Mouse (Mus musculus) cerebellum, postnatal 4 days (tissue): ENCODE results near the gene Mgat5.
A peak's percentile ranks its signal among the peaks of the same experiment; 100 is the strongest.

ENCODE experiments used
- DNase-seq, 2 experiments: peaks; one replicate each; pipeline ENCODE4 v3.0.0; 2022; ENCODE audit warnings: low spot score in 2 of 2, mixed read lengths in 1 of 2

The Mgat5 gene

DNA sequence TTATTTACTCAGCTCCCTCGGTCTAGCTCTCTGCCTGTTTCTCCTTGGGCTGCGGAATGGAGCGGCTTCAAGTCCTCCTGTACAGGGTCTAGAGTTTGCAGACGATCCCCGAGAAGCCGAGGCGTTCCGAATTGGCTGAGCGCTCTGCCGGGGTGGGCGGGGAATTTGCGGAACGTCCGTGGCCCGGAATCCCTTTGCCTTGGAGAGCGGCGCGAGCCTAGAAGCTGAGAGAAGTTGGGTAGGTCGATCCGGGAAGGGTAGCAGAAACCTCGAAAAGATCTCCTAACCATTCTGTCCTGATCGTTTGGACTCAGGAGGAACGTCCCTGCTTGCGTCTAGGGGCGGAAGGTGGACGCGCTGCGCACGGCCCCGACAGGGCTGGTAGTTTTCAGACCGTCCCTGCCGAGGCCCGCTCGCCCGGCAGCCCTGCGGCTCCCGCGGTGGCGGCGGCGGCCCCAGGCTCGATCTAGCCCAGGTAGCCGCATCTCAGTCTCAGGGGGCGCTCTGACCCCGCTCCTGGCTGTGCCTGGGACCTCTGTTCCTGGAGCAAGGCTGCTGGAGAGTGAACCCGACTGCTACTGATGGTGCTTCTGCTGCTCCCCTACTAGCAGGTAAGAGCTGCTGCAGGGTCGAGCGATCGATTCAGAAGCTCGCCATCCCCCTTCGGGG lies at the start of gene Mgat5:
Mgat5 (plus strand) TSS at position 199 of the 669 bp plus-strand sequence.
- DNase-seq: peak; percentile 80 to 83

DNA sequence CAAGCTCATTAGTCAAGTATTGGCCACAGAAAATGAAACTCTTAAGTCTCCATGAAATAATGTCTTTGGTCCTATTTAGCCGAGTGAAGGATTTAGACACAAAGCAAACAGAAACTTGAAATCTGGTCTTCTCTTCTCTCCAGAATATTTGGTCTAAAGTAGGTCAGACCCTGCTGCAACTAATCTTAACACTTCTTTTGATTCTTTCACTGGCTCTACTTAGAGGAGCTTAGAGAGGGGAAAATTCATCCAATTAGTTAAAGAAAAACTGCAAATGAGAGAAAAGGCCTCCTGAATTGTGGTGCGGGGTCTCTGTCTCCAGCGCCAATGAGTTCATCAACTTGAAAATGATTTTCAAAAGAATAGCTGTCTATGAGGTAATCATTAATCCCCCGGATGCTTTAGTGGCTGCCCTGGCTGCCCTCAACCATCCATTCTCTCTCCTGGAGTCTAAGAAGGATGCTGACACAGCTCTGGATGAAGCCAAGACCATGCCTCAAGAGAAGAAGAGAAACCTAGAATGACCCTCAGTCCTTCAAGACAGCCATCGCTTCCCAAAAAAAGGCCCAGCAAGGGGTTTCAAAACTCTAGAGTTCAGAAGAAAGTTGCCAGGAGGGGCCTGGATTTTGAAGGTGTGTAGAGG lies 44.6 kb upstream of the Mgat5 start:
- DNase-seq: no peak

DNA sequence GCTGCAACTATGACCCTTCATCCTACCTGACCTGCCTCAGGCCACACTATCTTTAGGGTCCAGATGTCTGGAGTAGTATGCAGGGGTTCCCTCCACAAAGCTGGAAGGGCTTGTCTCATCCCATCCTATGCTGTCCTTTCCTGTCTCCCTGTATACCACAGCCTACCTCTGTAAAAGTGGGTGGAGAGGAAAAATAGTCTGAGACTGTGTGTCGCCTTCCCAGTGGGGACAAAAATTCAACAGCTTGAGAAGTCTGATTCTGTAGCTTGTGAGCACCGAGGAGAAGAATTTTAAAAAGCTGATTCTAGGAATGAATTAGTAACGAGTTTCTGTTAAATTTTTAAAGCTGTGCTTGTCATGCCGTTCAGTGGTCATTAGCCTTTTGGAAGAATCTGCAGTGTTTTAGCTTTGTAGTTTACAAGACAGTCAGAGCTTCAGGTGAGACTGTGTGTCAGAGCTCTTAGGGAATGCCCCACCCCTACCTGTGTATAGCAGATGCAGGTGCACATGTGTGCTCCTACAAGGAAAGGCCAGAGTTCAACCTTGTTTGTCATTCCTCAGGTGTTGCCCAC lies 40.1 kb upstream of the Mgat5 start:
- DNase-seq: no peak

DNA sequence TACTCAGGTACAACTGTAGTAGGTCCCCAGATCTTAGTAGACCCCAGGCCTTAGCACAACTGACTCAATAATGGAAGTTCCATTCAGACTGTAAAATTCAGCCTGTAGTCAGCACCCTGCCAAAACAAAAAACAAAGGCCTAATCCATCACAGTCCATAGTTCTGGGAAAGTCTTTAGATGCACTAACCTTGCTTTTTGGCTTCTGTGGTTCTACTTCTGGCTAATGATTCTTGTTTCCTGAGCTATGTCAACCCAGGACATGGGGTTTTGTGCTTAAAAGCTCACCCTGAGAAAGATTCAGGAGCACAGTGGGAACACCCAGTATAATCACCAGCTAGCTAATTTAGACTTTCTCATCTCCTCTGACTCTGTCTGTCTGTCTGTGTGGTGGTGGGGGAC lies 38.3 kb upstream of the Mgat5 start:
- DNase-seq: no peak

DNA sequence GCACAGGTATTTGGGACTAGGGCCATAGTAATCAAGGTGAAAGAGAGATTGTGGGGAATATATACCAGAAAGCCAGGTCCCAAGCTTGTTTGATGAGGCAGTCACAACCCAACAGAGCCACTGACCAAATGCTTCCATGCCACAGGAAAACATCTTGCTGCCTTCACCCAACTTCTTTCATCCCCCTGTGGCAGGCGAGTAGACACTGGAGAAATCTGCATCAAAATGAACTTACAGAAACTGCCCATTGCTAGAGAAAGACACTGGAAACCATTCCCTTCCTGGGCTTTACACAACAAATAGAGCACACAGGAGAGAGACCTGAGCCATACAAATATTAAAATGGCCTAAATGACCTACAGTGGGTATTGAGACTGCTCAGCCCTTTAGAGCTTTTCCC lies 37.2 kb upstream of the Mgat5 start:
- DNase-seq: no peak

DNA sequence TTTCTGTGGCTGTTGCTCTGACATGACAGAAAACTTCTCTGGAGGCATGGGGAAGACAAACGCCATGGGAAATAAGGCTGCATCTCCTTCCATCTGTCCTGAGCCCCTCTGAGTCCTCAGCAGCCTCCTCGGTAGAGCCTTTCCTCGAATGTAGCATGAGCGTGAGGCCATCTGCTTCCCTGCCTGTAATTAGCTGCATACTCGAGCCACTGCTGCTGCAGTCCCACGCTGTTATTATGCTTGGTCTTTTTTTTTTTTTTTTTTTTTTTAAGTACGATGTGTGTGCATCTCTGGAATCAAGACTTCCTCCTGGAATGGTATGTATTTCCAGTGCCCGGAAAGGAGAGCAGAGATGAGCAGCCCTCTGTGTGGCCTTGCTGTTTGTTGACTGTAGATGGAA lies 36.6 kb upstream of the Mgat5 start:
- DNase-seq: peak in 1 of 2 experiments; percentile 11

DNA sequence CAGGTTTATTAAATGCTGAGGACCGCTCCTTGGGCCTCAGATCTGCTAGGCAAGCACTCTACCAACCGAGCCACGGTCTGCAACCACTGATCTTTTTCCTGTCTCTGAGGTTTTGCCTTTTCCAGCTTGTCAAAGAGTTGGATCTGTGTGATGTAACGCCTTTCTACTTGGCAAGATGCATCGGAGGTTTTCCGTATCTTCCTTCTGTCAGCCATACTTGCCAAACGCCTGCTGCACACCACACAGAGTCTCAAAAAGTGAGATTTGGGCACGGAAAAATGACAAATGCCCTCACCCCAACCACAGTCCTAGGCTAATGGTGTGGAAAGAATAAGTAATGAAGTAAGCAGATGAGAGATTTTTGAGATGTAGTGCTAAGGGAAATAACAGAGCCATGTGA lies 35.3 kb upstream of the Mgat5 start:
- DNase-seq: no peak

DNA sequence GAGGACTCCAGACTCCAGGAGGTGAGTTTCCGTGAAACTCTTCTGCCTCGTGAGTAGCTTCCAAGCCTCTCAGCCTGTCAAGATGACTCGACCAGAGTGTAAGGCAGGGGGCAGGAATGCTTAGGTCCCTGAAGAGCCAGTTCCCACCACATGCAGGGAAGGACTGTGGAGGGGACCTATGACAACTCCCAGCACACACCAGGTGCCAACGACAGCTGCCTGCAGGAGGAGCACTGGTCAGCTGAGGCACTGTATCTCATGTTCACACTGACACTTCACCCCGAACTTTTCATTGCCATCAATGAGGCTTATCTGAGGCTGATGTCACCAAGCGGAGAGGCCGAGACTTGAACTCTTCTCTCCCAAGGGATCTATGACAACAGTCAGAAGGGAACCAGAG lies 33.5 kb upstream of the Mgat5 start:
- DNase-seq: no peak

DNA sequence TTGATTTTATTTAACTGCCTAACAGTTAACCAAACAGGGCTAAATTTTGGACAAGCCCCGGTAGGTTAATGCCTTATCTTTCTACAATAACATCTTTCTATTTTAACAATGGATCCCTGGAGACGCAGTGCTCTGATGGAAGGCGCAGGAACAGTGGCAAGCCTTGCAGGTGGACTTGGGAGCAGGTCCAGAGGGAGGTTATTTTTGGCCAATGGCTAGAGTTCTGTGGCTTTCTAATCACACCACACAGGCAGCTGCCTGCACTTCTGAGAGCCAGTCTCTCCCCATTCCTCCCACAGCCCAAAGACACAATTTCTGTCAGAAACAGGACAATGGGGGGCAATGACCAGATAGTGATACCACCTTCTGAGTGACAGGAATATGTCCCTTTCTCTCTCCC lies 31.4 kb upstream of the Mgat5 start:
- DNase-seq: no peak

DNA sequence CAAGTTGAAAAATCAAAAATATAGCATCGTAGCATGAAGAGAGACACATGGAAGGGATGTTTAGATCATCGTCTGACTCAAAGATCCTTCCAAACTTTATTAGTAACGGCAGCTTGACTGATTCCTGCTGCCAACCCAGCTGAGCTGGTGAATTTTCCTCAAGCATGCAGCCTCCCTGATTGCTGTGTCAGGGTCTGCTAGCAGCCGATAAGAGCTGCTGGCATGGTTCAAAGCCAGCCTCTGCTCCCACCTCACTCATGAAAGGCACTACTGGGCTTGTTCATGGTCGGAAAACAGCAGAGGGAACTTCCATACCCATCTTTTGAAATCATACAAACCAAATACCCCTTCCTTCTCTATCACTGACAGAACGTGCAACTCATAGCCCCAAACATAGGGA lies 12.4 kb upstream of the Mgat5 start:
- no peak for DNase-seq

DNA sequence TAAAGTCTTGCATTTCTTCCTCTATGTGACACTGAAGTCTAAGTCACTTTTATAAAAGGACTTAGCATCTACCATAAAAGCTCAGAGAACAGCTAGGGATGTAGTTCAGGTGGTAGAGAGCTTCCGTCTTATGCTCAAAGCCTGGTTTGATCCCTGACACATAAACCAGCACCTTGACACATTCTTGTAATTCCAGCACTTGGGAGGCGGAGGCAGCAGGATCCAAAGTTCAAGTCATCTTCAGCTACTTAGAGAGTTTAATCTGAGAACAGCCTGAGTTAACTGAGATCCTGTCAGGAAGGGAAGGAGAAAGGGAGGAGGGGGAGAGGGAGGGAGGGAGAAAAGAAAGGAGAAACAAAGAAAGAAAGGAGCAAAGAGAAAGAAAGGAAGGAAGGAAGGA lies 5.6 kb upstream of the Mgat5 start:
- no peak for DNase-seq

DNA sequence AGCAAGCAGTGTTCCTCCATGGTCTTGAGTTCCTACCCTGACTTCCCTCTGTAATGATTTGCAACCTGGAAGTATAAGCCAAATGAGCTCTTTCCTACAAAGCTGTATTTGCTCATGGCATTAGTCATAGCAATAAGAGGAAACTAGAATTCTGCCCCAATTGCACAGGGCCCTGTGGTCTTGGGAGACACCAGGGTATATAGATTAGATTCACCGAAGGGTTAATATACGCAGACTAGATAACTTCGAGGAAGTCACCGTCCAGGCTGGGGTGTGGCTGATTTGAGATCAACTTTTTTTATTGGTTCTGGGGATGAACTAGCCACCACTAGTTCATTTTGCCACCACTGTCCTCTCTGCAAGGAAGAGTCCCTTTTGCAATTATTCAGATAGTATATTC lies 2.5 kb upstream of the Mgat5 start:
- DNase-seq: no peak

DNA sequence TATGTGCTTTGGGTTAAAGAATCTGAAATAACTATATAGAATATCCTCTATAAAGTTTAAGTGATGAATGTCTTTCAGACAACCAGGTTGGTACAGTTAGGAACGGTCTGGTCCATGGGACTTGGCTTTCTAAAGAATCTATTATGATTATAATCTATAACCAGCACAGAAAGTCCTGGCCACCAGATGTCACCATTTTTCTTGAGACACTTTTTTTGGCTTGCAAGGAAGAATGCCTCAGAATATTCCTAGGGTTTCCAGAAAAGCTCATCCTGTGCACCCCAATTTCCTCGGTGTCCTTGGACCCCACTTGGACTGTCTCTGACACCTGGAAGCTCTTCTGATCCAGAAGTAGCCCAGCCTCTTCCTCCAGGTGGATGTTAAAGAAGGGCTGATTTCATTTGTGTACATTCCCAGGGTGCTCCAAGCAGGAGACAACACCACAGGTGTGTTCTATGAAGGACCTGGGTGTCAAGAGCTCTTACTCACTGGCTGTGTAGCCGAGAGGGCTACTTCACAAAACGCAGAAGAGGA lies 1.5 kb upstream of the Mgat5 start:
- DNase-seq: peak in 1 of 2 experiments; percentile 25

DNA sequence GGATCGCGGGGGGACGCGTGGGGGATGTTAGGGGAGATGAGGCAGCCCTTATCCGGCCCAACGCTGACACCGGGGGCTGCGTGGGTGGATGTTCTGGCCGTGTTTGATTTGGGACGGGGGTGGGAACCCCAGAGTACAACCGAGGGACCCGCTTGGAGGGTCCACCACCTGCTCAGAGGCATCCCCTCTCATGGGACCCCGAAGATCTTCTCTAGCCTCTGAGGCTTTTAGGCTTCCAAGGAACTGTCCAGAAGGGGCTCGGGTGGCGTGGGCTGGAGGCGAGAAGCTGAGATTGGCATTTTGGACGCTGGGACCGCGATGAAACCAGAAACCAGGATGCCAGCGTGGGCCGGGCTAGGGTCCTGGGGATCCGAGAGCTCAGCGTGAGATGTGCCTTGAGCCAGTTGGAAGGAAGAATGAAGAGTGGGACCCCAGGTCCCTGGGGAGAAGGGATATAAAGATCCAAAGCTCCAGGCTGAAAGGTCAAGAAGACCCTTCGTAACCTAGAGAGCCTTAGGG lies 745 bp downstream of the Mgat5 start:
- DNase-seq: peak in 1 of 2 experiments; percentile 20

DNA sequence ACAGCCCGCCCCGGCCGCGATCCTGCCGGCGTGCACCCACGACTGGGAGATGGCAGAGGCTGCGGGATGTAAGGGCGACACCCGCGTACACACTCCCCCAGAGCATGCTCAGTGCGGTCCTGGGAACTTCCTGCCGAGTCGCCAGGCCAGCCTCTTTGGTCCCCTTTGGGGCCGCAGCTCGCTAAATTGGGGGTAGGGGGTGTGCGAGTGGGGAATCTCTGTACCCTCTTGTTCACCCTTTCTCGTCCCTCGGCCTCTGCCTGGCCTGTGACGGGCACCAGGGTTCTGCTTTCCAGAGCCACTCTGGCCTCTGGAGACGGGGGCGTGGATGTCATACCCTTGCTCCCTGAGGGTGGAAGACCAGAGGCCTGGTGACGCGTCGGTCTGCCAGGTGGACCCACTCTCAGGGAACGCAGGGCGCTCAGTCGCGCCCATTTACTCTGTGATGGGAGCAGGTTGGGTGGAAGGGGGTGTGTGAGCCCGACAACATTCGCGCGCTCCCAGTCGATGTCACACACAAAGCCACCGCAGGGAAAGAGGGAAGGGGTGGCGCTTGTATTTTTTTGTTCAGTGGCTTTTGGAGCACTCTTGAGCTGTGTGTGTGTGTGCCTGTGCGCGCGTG lies 1.3 kb downstream of the Mgat5 start:
- peak in 1 of 2 experiments; percentile 22 for DNase-seq

DNA sequence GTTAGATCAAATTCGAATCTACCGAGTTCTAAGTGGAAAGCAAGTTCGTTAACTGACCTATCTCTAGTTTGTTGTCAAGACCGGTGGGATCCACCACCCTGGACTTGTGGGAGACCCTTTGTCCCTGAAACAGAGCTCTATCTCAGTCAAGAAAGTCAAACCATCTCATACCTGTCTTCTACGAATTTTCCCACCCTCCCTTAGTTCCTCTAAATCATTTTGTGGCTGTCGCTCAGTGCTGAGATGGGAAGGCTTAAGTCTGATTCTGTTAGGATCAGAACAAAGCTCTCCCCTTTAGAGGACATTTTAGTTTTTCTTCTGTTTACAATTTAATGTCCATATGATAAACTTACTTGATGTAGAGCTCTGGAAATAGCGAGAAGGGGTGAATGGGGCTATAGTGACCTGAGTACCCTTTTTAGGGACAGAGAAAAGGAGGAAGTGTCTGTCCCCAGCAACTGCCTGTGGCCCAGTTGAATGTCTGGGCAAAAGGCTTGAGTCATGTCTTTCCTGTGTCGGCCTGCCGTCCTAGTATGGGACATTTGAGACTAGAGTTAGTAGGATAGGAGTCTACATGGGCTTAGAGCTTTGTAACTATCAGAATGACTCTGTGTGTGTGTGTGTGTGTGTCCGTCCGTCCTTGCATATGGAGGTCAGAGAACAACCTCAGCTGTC lies 2.2 kb downstream of the Mgat5 start:
- no peak for DNase-seq

DNA sequence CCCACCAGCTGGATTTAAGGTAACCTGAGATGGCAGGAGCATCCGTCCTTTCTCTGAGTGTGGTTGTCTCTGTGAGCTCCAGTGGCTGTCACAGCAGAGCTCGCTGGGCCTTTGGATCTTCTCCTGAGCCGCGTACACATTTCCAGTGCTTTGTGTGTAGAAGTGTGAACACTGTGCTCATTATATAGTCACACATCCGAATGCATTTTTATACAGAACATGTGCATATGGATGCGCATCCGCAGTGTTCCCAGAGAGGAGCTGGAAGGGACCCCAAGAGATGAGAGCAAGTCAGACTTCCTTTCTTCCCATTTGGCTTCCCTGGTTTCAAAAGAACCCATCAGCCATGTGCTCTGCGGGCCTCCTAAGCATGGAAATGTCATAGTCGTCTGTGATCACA lies 3.4 kb downstream of the Mgat5 start:
- no peak for DNase-seq

DNA sequence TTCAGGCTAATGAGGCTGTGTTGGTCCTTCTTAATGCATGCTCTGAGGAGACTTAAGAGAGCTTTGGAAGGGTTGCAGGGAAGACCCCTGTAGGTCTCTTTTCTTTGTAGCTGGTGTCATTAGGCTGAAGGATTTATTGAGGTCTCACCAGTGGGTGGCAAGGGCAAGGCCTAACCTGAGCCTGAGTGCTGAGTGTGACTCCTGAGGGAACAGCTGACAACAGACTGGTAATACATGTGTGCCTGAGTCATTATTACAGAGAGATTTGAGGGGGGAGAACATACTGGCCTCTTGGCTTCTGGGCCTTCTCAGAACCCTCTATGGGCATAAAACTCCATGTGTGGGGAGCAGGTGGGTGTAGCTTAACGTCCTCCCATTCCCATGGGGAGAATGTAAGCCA lies 8.0 kb downstream of the Mgat5 start:
- DNase-seq: no peak

DNA sequence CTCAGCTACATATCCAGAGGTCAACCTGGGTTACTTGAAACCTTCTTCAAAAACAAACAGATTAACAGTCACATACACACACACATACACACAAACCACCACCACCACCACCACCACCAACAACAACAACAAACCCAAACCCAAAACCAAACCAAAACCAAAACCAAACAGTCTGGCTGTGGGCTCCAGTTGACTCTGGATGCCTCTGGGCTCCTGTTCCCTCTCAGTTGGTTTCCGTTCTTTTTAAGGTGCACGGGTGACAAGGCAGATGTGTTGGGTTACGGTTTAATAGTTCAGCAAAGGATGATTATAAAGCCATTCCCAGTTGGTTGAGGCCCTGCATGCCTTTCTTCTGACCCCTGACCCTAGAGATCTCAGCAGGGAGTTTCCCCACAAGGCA lies 8.6 kb downstream of the Mgat5 start:
- DNase-seq: no peak

DNA sequence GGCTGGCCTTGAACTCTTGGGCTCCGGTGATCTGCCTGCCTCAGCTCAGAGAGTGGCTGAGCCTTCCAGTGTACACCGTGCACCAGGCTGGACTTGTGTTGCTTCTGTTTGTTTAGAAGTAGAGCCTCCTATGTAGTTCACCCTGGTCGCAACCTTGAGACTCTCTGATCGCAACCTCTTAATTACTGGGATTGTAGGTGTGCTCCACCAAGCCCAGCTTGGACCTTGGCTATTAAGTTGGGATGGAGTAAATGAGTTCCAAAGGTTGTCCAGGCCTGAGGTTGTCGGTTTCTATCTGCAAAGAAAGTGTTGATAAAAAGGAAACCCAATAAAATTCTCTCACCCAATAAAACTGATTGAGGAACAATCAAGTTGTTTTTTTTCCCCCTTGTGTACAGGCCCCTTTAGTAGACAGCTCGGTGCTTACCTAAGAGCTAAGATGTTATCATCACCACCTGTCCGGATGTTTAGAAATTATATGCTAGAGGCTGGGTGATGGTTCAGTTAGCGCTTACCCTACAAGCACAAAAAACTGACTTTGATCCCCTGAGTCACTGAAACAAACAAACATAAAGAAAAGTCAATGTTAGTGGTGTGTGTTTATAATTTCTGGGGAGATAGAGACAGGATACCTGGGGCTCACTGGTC lies 9.9 kb downstream of the Mgat5 start:
- DNase-seq: no peak

DNA sequence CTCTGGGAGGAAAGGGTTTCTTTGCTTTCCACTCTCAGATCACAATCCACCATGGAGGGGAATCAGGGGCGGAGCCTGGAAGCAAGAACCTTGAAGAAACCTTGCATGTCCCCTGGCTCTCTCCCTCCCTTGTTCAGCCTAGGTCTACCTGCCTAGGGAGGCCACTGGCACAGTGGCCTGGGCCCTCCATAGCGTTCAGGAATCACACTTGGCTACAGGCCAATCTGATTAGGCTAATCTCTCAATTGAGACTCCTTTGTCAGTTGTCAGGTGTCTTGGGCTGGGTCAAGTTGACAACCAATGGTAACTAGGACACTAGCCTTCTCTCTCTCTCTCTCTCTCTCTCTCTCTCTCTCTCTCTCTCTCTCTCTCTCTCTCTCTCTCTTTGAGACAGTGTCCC lies 12.2 kb downstream of the Mgat5 start:
- no peak for DNase-seq
